Comparison of ENCODE assay signal across 9 mouse cellular contexts in the genomic region with DNA sequence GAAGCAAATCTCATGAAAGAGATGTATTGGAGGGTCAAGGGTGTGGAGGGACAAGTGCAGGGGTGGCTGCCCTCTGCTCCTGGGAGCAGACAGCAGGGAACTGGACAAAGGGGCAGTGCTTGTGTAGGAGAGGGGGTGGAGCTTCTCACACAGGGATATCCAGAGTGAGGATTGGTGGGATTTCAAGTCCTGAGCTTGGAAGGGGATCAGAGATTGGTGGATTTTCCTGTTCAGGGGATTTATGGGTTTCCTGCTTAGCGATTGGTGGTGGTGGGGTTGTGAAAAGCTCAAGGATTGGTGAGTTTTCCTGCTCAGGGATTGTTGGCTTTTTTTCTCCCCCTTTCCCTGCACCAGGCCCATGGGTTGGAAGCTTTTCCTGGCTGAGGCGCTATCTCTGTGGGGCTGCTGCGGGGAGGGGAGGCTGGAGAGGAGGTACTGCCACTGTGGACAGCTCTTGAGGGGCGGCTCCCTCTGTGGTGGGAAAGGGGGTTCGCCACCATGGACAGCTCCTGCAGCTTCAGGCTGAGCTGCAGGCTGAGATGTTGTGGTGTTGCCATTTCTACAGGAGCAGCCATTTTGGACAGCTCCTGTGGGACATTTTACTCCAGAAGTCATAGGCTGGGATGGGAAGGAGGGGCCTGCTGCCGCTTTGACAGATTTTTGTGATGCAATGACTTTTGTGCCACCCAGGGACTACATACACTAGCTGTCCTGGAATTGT. TPM values are rescaled to one million over a fixed set of nuclear protein-coding genes. Genes with fewer than 3 reads are reported as not detected.
DNase-seq lines count a peak whose midpoint lies in the region; ATAC-seq and TF ChIP-seq lines count a peak whose summit lies in the region.
"Had no signal": no experiment of that assay in that cellular context is flagged by ENCODE, and none has a peak within 500 bp of the region (broad histone marks: within the 10 kb centered on the region; RNA-seq: fewer than 3 reads in every experiment).

No protein-coding gene starts in this region.

- no peak overlapping the region for H3K27ac ChIP-seq in forebrain, embryonic 11.5 days (ENCODE audit: low read depth, low read length)
- H3K27ac ChIP-seq in forebrain, embryonic 13.5 days = no peak overlapping the region
- H3K27ac ChIP-seq in embryonic facial prominence, embryonic 14.5 days (replicated peaks; ENCODE audit: low read depth, low read length) = no peak overlapping the region
- no peak overlapping the region for H3K27ac ChIP-seq in limb, embryonic 14.5 days (replicated peaks; ENCODE audit: low read depth, low read length)

- no peak overlapping the region for H3K4me2 ChIP-seq in forebrain, embryonic 11.5 days (ENCODE audit: low read depth, low read length, severe bottlenecking)
- no peak overlapping the region for H3K4me2 ChIP-seq in forebrain, embryonic 13.5 days
- no peak overlapping the region for H3K4me2 ChIP-seq in embryonic facial prominence, embryonic 14.5 days (ENCODE audit: low read depth, low read length)
- no peak overlapping the region for H3K4me2 ChIP-seq in limb, embryonic 14.5 days (replicated peaks; ENCODE audit: low read depth, low read length, severe bottlenecking)

- no peak overlapping the region for H3K9ac ChIP-seq in forebrain, embryonic 11.5 days (ENCODE audit: low read length)
- no peak overlapping the region for H3K9ac ChIP-seq in forebrain, embryonic 13.5 days
- no peak overlapping the region for H3K9ac ChIP-seq in embryonic facial prominence, embryonic 14.5 days (ENCODE audit: low read depth, low read length)
- H3K9ac ChIP-seq in limb, embryonic 14.5 days (ENCODE audit: low read depth, low read length, severe bottlenecking) = no peak overlapping the region

- ATAC-seq in forebrain, embryonic 11.5 days (replicated peaks; ENCODE audit: low FRiP score) = no peak; the same call in 1 of the 2 replicates
- ATAC-seq in forebrain, embryonic 13.5 days = no peak
- ATAC-seq in embryonic facial prominence, embryonic 14.5 days (ENCODE audit: low read depth) = peak; percentile 89
- peak; percentile 80; the same call in 1 of the 2 replicates for ATAC-seq in limb, embryonic 14.5 days (ENCODE audit: low FRiP score, low read depth)

- WGBS in forebrain, embryonic 11.5 days = 32% methylated on average over 6 of the region's 6 CpGs
- 31% methylated on average over 6 of the region's 6 CpGs for WGBS in forebrain, embryonic 13.5 days
- 19% methylated on average over 6 of the region's 6 CpGs for WGBS in embryonic facial prominence, embryonic 14.5 days
- 18% methylated on average over 6 of the region's 6 CpGs for WGBS in limb, embryonic 14.5 days

- H3K36me3 ChIP-seq in forebrain, embryonic 11.5 days (ENCODE audit: control insufficient read depth, insufficient read depth, low read length) = no peaks in the 10 kb centered on the region
- H3K36me3 ChIP-seq in forebrain, embryonic 13.5 days (ENCODE audit: poor library complexity, severe bottlenecking) = no peaks in the 10 kb centered on the region
- no peaks in the 10 kb centered on the region for H3K36me3 ChIP-seq in embryonic facial prominence, embryonic 14.5 days (ENCODE audit: control insufficient read depth, insufficient read depth, low read length)
- no peaks in the 10 kb centered on the region for H3K36me3 ChIP-seq in limb, embryonic 14.5 days (ENCODE audit: control insufficient read depth, insufficient read depth, low read length)

- TF ChIP-seq POLR2A in limb, embryonic 14.5 days (IDR thresholded peaks at IDR 0.05; ENCODE audit: borderline replicate concordance, extremely low read depth, insufficient read depth, insufficient read length) = no peak

- H3K27me3 ChIP-seq in forebrain, embryonic 11.5 days (ENCODE audit: control insufficient read depth, insufficient read depth, low read length) = no peaks in the 10 kb centered on the region
- no peaks in the 10 kb centered on the region for H3K27me3 ChIP-seq in forebrain, embryonic 13.5 days
- H3K27me3 ChIP-seq in embryonic facial prominence, embryonic 14.5 days (replicated peaks; ENCODE audit: control insufficient read depth, insufficient read depth, low read length) = no peaks in the 10 kb centered on the region
- H3K27me3 ChIP-seq in limb, embryonic 14.5 days (ENCODE audit: control insufficient read depth, insufficient read depth, low read length) = no peaks in the 10 kb centered on the region

- no peak overlapping the region for H3K4me3 ChIP-seq in forebrain, embryonic 11.5 days (ENCODE audit: low read depth, low read length)
- no peak overlapping the region for H3K4me3 ChIP-seq in forebrain, embryonic 13.5 days
- no peak overlapping the region for H3K4me3 ChIP-seq in embryonic facial prominence, embryonic 14.5 days (ENCODE audit: low read depth, low read length)
- no peak overlapping the region for H3K4me3 ChIP-seq in limb, embryonic 14.5 days (replicated peaks; ENCODE audit: low read length)

- no peaks in the 10 kb centered on the region for H3K9me3 ChIP-seq in forebrain, embryonic 11.5 days (ENCODE audit: control insufficient read depth, low read length)
- H3K9me3 ChIP-seq in forebrain, embryonic 13.5 days (replicated peaks) = no peaks in the 10 kb centered on the region
- no peaks in the 10 kb centered on the region for H3K9me3 ChIP-seq in embryonic facial prominence, embryonic 14.5 days (ENCODE audit: control insufficient read depth, low read length)
- no peaks in the 10 kb centered on the region for H3K9me3 ChIP-seq in limb, embryonic 14.5 days (ENCODE audit: control insufficient read depth, low read length)

- peak; percentile 71 for DNase-seq in forebrain, embryonic 11.5 days (ENCODE audit: low spot score)
- DNase-seq in spleen, postnatal 4 days (ENCODE audit: low spot score in 2 of 2) = peak; percentile 46 to 76
- no peak for DNase-seq in spleen, adult 18-20 months
- DNase-seq in embryonic facial prominence, embryonic 14.5 days (ENCODE audit: low spot score) = peak; percentile 91
- peak; percentile 82 for DNase-seq in limb, embryonic 14.5 days (ENCODE audit: low spot score)
- DNase-seq in retina, postnatal 1 day = peak; percentile 57
- no peak for DNase-seq in layer of hippocampus, postnatal 36 days

- H3K4me1 ChIP-seq in forebrain, embryonic 11.5 days (replicated peaks; ENCODE audit: control insufficient read depth, insufficient read depth, low read length) = no peaks in the 10 kb centered on the region
- no peaks in the 10 kb centered on the region for H3K4me1 ChIP-seq in forebrain, embryonic 13.5 days
- no peaks in the 10 kb centered on the region for H3K4me1 ChIP-seq in embryonic facial prominence, embryonic 14.5 days (ENCODE audit: control insufficient read depth, insufficient read depth, low read length)
- no peaks in the 10 kb centered on the region for H3K4me1 ChIP-seq in limb, embryonic 14.5 days (ENCODE audit: control insufficient read depth, insufficient read depth, low read length)

RNA-seq across cellular contexts. Expression of a gene that starts 18.9 kb away (rescaled TPM):
- polyA plus RNA-seq in forebrain, embryonic 11.5 days (2014; fragmentation: Nextera tagmentation; extraction: Ambion mirVana) = not detected in 2 replicates
- not detected in 2 replicates for polyA plus RNA-seq in forebrain, embryonic 13.5 days (2015; fragmentation: Nextera tagmentation; extraction: Ambion mirVana)
- polyA plus RNA-seq in embryonic facial prominence, embryonic 14.5 days (2014; fragmentation: Nextera tagmentation; extraction: Ambion mirVana) = not detected in 2 replicates
- not detected in 2 replicates for polyA plus RNA-seq in limb, embryonic 14.5 days (2012; rRNA removed)
- not detected in 2 replicates for polyA plus RNA-seq in limb, embryonic 14.5 days (2014; fragmentation: Nextera tagmentation; extraction: Ambion mirVana)
- total RNA-seq in layer of hippocampus, postnatal 36 days (2021) = not detected
- total RNA-seq: liver, adult 2 months had no signal
- polyA plus RNA-seq: liver, adult 2 months had no signal

RNA-seq across cellular contexts. Expression of a gene that starts 25.0 kb away (rescaled TPM):
- 51.0 and 57.5 TPM in 2 replicates for polyA plus RNA-seq in forebrain, embryonic 11.5 days (2014; fragmentation: Nextera tagmentation; extraction: Ambion mirVana)
- polyA plus RNA-seq in forebrain, embryonic 13.5 days (2015; fragmentation: Nextera tagmentation; extraction: Ambion mirVana) = 80.3 and 81.3 TPM in 2 replicates
- 22.2 and 27.3 TPM in 2 replicates for polyA plus RNA-seq in embryonic facial prominence, embryonic 14.5 days (2014; fragmentation: Nextera tagmentation; extraction: Ambion mirVana)
- 12.0 and 16.6 TPM in 2 replicates for polyA plus RNA-seq in limb, embryonic 14.5 days (2012; rRNA removed)
- 23.9 and 28.0 TPM in 2 replicates for polyA plus RNA-seq in limb, embryonic 14.5 days (2014; fragmentation: Nextera tagmentation; extraction: Ambion mirVana)
- total RNA-seq in layer of hippocampus, postnatal 36 days (2021) = 10 to 100 TPM; 25.8 to 27.5 TPM

Comparison
In these comparisons a context has a peak if more than half of its experiments do, and no peak if none do; other contexts are left out.
1. DNase-seq: peak in forebrain, embryonic 11.5 days (single experiment), spleen, postnatal 4 days (2 of 2), embryonic facial prominence, embryonic 14.5 days (single experiment), limb, embryonic 14.5 days (single experiment) and retina, postnatal 1 day (single experiment); none in spleen, adult 18-20 months (0 of 2) and layer of hippocampus, postnatal 36 days (0 of 2).
2. ATAC-seq: peak in embryonic facial prominence, embryonic 14.5 days (single experiment) and limb, embryonic 14.5 days (single experiment); none in forebrain, embryonic 11.5 days (single experiment) and forebrain, embryonic 13.5 days (single experiment).